Mouse (Mus musculus) hindbrain, postnatal 0 days (tissue): ENCODE results near the gene Srp68. TPM values are rescaled to one million over a fixed set of nuclear protein-coding genes. Genes with fewer than 3 reads are reported as not detected.

Source experiments
- ATAC-seq: fragments of 200-750 bp; cut with Nextera tagmentation; 2 replicates; pipeline ENCODE4 v1.8.0; 2017; ENCODE audit warnings: mild to moderate bottlenecking, moderate TSS enrichment, moderate library complexity
- DNase-seq: peaks from one replicate; pipeline ENCODE4 v3.0.0-alpha.2; 2015; ENCODE audit warnings: low spot score
- H3K27ac ChIP-seq: fragments of 300-500 bp; sonication (generic); 2 replicates; pipeline ENCODE4 v1.5.1; 2014; ENCODE audit warnings: mild to moderate bottlenecking
- H3K27me3 ChIP-seq: fragments of 300-500 bp; sonication (generic); 2 replicates; pipeline ENCODE4 v1.6.1; 2014; ENCODE audit warnings: low read length, mixed read lengths; ENCODE audit not compliant: insufficient read depth
- H3K36me3 ChIP-seq: fragments of 300-500 bp; sonication (generic); 2 replicates; pipeline ENCODE4 v1.6.1; 2014; ENCODE audit warnings: low read length, mixed read lengths; ENCODE audit not compliant: insufficient read depth
- H3K4me1 ChIP-seq: fragments of 300-500 bp; sonication (generic); 2 replicates; pipeline ENCODE4 v1.6.1; 2014; ENCODE audit warnings: antibody characterized with exemption, low read length, mixed read lengths; ENCODE audit not compliant: insufficient read depth
- H3K4me2 ChIP-seq: fragments of 300-500 bp; sonication (generic); 2 replicates; pipeline ENCODE4 v1.6.1; 2014; ENCODE audit warnings: low read depth, mild to moderate bottlenecking, low read length, moderate library complexity, mixed read lengths
- H3K4me3 ChIP-seq: fragments of 300-500 bp; sonication (generic); 2 replicates; pipeline ENCODE4 v1.5.1; 2014; ENCODE audit warnings: low read length
- H3K9ac ChIP-seq: fragments of 300-500 bp; sonication (generic); replicated peaks from 2 replicates; pipeline ENCODE4 v1.6.1; 2014; ENCODE audit warnings: mild to moderate bottlenecking, low read length, moderate library complexity, mixed read lengths
- H3K9me3 ChIP-seq: fragments of 300-500 bp; sonication (generic); 2 replicates; pipeline ENCODE4 v1.6.1; 2016; ENCODE audit warnings: low read length, mixed read lengths
- CTCF ChIP-seq: IDR thresholded peaks from 2 replicates; pipeline ENCODE4 v1.5.1; 2016; ENCODE audit warnings: antibody characterized with exemption, control low read depth, low read depth
- WGBS: fragments of 180-500 bp; shearing (Covaris S2); extraction: QIAGEN DNeasy Blood & Tissue Kit; methylation state at CpG from one replicate; pipeline ENCODE4 v1.1.7; 2014; 5-methylcytosine and 5-hydroxymethylcytosine counted together
- polyA plus RNA-seq: library from polyadenylated mRNA; unstranded; fragments of >200 nt; fragmentation: Nextera tagmentation; extraction: Ambion mirVana; gene quantifications from 2 replicates; pipeline ENCODE4 v1.2.1, GENCODE M21; 2015
- total RNA-seq: library from RNA; depleted of rRNA; stranded (reverse); fragments of >200 nt; gene quantifications from 2 replicates; pipeline ENCODE4 v1.2.3, GENCODE M21; 2014

The Srp68 gene
- total and polyA plus RNA-seq, 2 experiments from 2014 or later: 22.5 to 50.4 TPM

- no peaks in the 10 kb centered on the region for H3K36me3 ChIP-seq
- ATAC-seq: no peak
- H3K4me3 ChIP-seq: peak overlapping the region; percentile 23
- H3K4me1 ChIP-seq: peaks cover 5% of the 10 kb centered on the region; the same call in 1 of the 2 replicates
- peaks cover 25% of the 10 kb centered on the region; the same call in 1 of the 2 replicates for H3K27me3 ChIP-seq
- DNase-seq: peak; percentile 25
- H3K9ac ChIP-seq: no peak overlapping the region; the same call in 1 of the 2 replicates
- peak overlapping the region; percentile 52 for H3K4me2 ChIP-seq
- H3K27ac ChIP-seq: peak overlapping the region; percentile 7; the same call in 1 of the 2 replicates
- peak; percentile 22; the same call in 1 of the 2 replicates for TF ChIP-seq CTCF
- WGBS: 15% methylated on average over 53 of the region's 53 CpGs
- H3K9me3 ChIP-seq: no peaks in the 10 kb centered on the region
Observed at GRCm38 (mm10) chr11:116221931-116222739, 51.9 kb downstream of the Srp68 start.

- H3K4me1 ChIP-seq: peaks cover 5% of the 10 kb centered on the region; the same call in 1 of the 2 replicates
- H3K9ac ChIP-seq: no peak overlapping the region
- no peaks in the 10 kb centered on the region for H3K36me3 ChIP-seq
- ATAC-seq (no peak), DNase-seq (peak; percentile 62)
- H3K27ac ChIP-seq: no peak overlapping the region
- peak; percentile 69 for TF ChIP-seq CTCF
- 36% methylated on average over 4 of the region's 4 CpGs for WGBS
- no peaks in the 10 kb centered on the region for H3K9me3 ChIP-seq
- no peak overlapping the region for H3K4me2 ChIP-seq
- H3K27me3 ChIP-seq: peaks cover 25% of the 10 kb centered on the region; the same call in 1 of the 2 replicates
- no peak overlapping the region for H3K4me3 ChIP-seq
Observed at GRCm38 (mm10) chr11:116219885-116220284, 54.1 kb downstream of the Srp68 start.

- peak overlapping the region; percentile 70 for H3K27ac ChIP-seq
- H3K9me3 ChIP-seq: no peaks in the 10 kb centered on the region
- ATAC-seq: peak; percentile 87
- peaks cover 21% of the 10 kb centered on the region; the same call in 1 of the 2 replicates for H3K27me3 ChIP-seq
- no peaks in the 10 kb centered on the region for H3K36me3 ChIP-seq
- H3K9ac ChIP-seq: no peak overlapping the region
- peaks cover 5% of the 10 kb centered on the region; the same call in 1 of the 2 replicates for H3K4me1 ChIP-seq
- DNase-seq: peak; percentile 93
- H3K4me2 ChIP-seq: no peak overlapping the region
- WGBS: 29% methylated on average over 7 of the region's 7 CpGs
- no peak overlapping the region for H3K4me3 ChIP-seq
- TF ChIP-seq CTCF: no peak
Observed at GRCm38 (mm10) chr11:116218737-116219400, 55.1 kb downstream of the Srp68 start.

- DNase-seq (no peak), ATAC-seq (no peak; the same call in 1 of the 2 replicates)
- H3K9ac ChIP-seq: no peak overlapping the region
- 49% methylated on average over 2 of the region's 2 CpGs for WGBS
- H3K4me2 ChIP-seq: no peak overlapping the region
- peaks cover 5% of the 10 kb centered on the region; the same call in 1 of the 2 replicates for H3K4me1 ChIP-seq
- H3K4me3 ChIP-seq: no peak overlapping the region
- H3K9me3 ChIP-seq: no peaks in the 10 kb centered on the region
- H3K27me3 ChIP-seq: peaks cover 16% of the 10 kb centered on the region; the same call in 1 of the 2 replicates
- no peaks in the 10 kb centered on the region for H3K36me3 ChIP-seq
- TF ChIP-seq CTCF: no peak
- peak overlapping the region; percentile 70; the same call in 1 of the 2 replicates for H3K27ac ChIP-seq
Observed at GRCm38 (mm10) chr11:116218263-116218662, 55.8 kb downstream of the Srp68 start.

- H3K4me2 ChIP-seq: no peak overlapping the region
Observed at GRCm38 (mm10) chr11:116216549-116216948, 57.5 kb downstream of the Srp68 start.

GRCm38 (mm10) chr11:116215991-116216390 lies 58.0 kb downstream of the Srp68 start:
- Histone ChIP-seq H3K4me3 (no peak overlapping the region), H3K9ac (no peak overlapping the region), H3K4me2 (no peak overlapping the region), H3K4me1 (peaks cover 5% of the 10 kb centered on the region; the same call in 1 of the 2 replicates), H3K27ac (no peak overlapping the region), H3K27me3 (peaks cover 5% of the 10 kb centered on the region; the same call in 1 of the 2 replicates), H3K36me3 (no peaks in the 10 kb centered on the region), H3K9me3 (no peaks in the 10 kb centered on the region)
- WGBS: 88% methylated on average over 6 of the region's 6 CpGs
- DNase-seq (no peak), ATAC-seq (no peak)
- no peak for TF ChIP-seq CTCF

More at GRCm38 (mm10) chr11:116216549-116216948, 57.5 kb downstream of the Srp68 start:
- DNase-seq: no peak
- TF ChIP-seq CTCF: no peak
- WGBS: 83% methylated on average over 11 of the region's 11 CpGs
- H3K27ac ChIP-seq: no peak overlapping the region
- H3K9me3 ChIP-seq: no peaks in the 10 kb centered on the region
- ATAC-seq: no peak
- H3K4me1 ChIP-seq: peaks cover 5% of the 10 kb centered on the region; the same call in 1 of the 2 replicates
- no peak overlapping the region for H3K9ac ChIP-seq
- H3K27me3 ChIP-seq: peaks cover 9% of the 10 kb centered on the region; the same call in 1 of the 2 replicates
- no peaks in the 10 kb centered on the region for H3K36me3 ChIP-seq
- H3K4me3 ChIP-seq: no peak overlapping the region
